Mouse (Mus musculus) embryo, embryonic 9.5 days (tissue): Measurements from ENCODE around the gene Gm5591.
"Not testable (repeated sequence)": the region's sequence is repeated elsewhere in the genome, so short reads cannot be mapped to it uniquely, and the experiment has no call there.

Experiments
- DNase-seq: peaks from one replicate; pipeline ENCODE4 v3.0.0-alpha.2; 2017; ENCODE audit errors: extremely low spot score

Gene Gm5591

DNA sequence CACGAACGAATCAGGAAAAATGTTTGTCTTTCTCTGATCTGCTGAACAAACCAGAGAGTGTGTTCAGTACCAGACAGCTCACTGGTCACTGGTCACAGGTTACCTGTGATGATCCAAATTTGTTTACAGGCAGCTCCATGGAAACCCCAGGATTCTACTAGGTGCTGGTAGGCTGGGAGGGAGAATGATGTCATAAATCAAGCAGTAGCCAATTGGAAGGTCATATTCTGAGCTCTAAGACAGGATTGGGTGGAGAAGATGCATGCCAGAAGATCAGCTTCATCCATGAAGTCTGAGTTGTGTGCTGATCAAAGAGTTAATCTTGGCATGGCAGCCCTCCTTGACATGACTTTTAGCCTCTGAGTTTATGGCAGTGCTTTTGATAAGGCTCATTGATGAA, at the start of gene Gm5591:
Gene Gm5591, minus strand, starts transcription at position 101 of the 400 bp plus-strand sequence.
- DNase-seq, result not testable (repeated sequence)

DNA sequence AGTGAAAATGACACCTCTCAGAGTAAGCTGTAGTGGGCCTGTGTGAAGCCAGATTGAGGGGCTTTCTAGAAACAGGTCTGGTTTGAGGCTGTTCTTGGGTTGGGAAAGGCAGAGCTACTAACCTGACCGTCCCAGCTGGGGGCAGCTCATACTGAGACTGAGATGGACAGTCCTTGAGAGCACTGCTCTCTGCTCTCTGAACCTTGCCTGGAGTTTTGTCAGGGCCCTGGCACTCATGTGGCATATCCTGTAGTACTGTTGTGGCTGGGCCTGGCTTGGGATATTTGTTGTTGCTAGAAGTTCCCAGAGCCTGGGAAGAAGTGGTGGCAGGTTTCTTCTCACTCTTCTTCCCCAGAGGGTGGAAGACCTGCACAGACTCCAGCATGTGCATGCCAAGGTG, 39.5 kb downstream of the Gm5591 start:
- DNase-seq, result not testable (repeated sequence)
